Mouse (Mus musculus) hindbrain, postnatal 0 days (tissue): ENCODE measurements around the gene Tspear. TPM values are rescaled to one million over a fixed set of nuclear protein-coding genes. Genes with fewer than 3 reads are reported as not detected.
"Not testable (repeated sequence)": the region's sequence is repeated elsewhere in the genome, so short reads cannot be mapped to it uniquely, and the experiment has no call there.

Source experiments
- ATAC-seq: fragments of 200-750 bp; cut with Nextera tagmentation; 2 replicates; pipeline ENCODE4 v1.8.0; 2017; ENCODE audit warnings: mild to moderate bottlenecking, moderate TSS enrichment, moderate library complexity
- DNase-seq: peaks from one replicate; pipeline ENCODE4 v3.0.0-alpha.2; 2015; ENCODE audit warnings: low spot score
- H3K27ac ChIP-seq: fragments of 300-500 bp; sonication (generic); 2 replicates; pipeline ENCODE4 v1.5.1; 2014; ENCODE audit warnings: mild to moderate bottlenecking
- H3K27me3 ChIP-seq: fragments of 300-500 bp; sonication (generic); 2 replicates; pipeline ENCODE4 v1.6.1; 2014; ENCODE audit warnings: low read length, mixed read lengths; ENCODE audit not compliant: insufficient read depth
- H3K36me3 ChIP-seq: fragments of 300-500 bp; sonication (generic); 2 replicates; pipeline ENCODE4 v1.6.1; 2014; ENCODE audit warnings: low read length, mixed read lengths; ENCODE audit not compliant: insufficient read depth
- H3K4me1 ChIP-seq: fragments of 300-500 bp; sonication (generic); 2 replicates; pipeline ENCODE4 v1.6.1; 2014; ENCODE audit warnings: antibody characterized with exemption, low read length, mixed read lengths; ENCODE audit not compliant: insufficient read depth
- H3K4me2 ChIP-seq: fragments of 300-500 bp; sonication (generic); 2 replicates; pipeline ENCODE4 v1.6.1; 2014; ENCODE audit warnings: low read depth, mild to moderate bottlenecking, low read length, moderate library complexity, mixed read lengths
- H3K4me3 ChIP-seq: fragments of 300-500 bp; sonication (generic); 2 replicates; pipeline ENCODE4 v1.5.1; 2014; ENCODE audit warnings: low read length
- H3K9ac ChIP-seq: fragments of 300-500 bp; sonication (generic); replicated peaks from 2 replicates; pipeline ENCODE4 v1.6.1; 2014; ENCODE audit warnings: mild to moderate bottlenecking, low read length, moderate library complexity, mixed read lengths
- H3K9me3 ChIP-seq: fragments of 300-500 bp; sonication (generic); 2 replicates; pipeline ENCODE4 v1.6.1; 2016; ENCODE audit warnings: low read length, mixed read lengths
- CTCF ChIP-seq: IDR thresholded peaks from 2 replicates; pipeline ENCODE4 v1.5.1; 2016; ENCODE audit warnings: antibody characterized with exemption, control low read depth, low read depth
- WGBS: fragments of 180-500 bp; shearing (Covaris S2); extraction: QIAGEN DNeasy Blood & Tissue Kit; methylation state at CpG from one replicate; pipeline ENCODE4 v1.1.7; 2014; 5-methylcytosine and 5-hydroxymethylcytosine counted together
- polyA plus RNA-seq: library from polyadenylated mRNA; unstranded; fragments of >200 nt; fragmentation: Nextera tagmentation; extraction: Ambion mirVana; gene quantifications from 2 replicates; pipeline ENCODE4 v1.2.1, GENCODE M21; 2015
- total RNA-seq: library from RNA; depleted of rRNA; stranded (reverse); fragments of >200 nt; gene quantifications from 2 replicates; pipeline ENCODE4 v1.2.3, GENCODE M21; 2014

Gene Tspear
- total and polyA plus RNA-seq, 2 experiments from 2014 or later: 0.42 to 1.3 TPM

DNA sequence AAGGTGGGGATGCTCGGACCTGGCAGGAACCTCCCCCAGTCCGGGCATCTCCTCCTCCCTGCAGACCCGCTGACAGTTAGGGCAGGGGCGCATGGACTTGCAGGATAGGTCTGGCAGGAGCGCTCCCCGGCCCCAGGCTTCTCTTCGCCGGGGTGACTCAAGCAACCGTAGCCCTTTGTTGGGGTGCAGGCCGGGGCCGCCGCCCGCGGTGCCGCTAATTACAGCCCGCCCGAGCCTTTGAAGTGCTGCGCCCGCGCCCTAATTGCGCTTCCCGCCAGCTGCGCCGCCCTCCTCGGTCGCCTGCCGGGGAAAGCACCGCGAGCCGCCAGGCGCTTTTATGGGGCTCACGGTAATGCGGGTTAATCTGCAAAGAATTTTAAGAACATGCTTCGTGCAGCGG is 8.8 kb upstream of the Tspear start:
- Histone ChIP-seq H3K4me2 (peak overlapping the region; percentile 69), H3K4me1 (peaks cover 6% of the 10 kb centered on the region; the same call in 1 of the 2 replicates), H3K9me3 (no peaks in the 10 kb centered on the region), H3K9ac (0 out of 2 replicates have a peak overlapping the region, but pooled peaks have one; percentile 13), H3K27ac (no peak overlapping the region), H3K36me3 (no peaks in the 10 kb centered on the region), H3K4me3 (peak overlapping the region; percentile 35), H3K27me3 (peaks cover 18% of the 10 kb centered on the region)
- under 1% methylated on average over 35 of the region's 35 CpGs for WGBS
- DNase-seq (no peak), ATAC-seq (no peak)
- TF ChIP-seq CTCF: no peak

DNA sequence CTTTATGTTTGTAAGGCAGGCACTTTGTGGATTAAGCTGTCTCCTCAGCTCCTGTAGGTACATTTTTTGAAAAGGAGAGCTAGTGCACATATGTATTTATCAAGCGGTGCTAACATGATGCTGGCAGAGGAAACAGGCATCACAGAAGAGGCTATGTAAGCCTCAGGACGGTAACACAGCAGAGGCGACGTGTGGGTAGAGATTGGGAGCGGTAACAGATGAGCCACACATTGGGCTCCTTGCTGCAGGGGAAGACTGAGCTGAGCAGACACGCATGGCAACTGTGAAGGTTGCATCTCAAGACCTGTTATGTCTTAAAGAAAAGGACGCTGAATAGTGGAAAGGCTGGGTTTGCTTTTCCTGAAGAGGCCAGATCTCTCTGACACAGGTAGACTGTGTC is 3.4 kb upstream of the Tspear start:
- Histone ChIP-seq H3K9me3 (no peaks in the 10 kb centered on the region), H3K27me3 (peaks cover 10% of the 10 kb centered on the region)
- no peak for DNase-seq

GRCm38 (mm10) chr10:77684181-77684580 is 2.2 kb upstream of the Tspear start:
- Histone ChIP-seq H3K36me3 (no peaks in the 10 kb centered on the region), H3K27ac (no peak overlapping the region), H3K4me2 (no peak overlapping the region), H3K9ac (no peak overlapping the region), H3K4me1 (no peaks in the 10 kb centered on the region), H3K4me3 (no peak overlapping the region), H3K9me3 (no peaks in the 10 kb centered on the region), H3K27me3 (0 out of 2 replicates have a peak, but pooled peaks cover 3% of the 10 kb centered on the region)
- WGBS: 40% methylated on average over 8 of the region's 8 CpGs
- TF ChIP-seq CTCF: no peak
- ATAC-seq: no peak
- no peak for DNase-seq

More for the DNA sequence above, 3.4 kb upstream of the Tspear start:
- no peak for TF ChIP-seq CTCF
- 75% methylated on average over 7 of the region's 7 CpGs for WGBS
- Histone ChIP-seq H3K4me3 (no peak overlapping the region), H3K4me1 (no peaks in the 10 kb centered on the region), H3K4me2 (no peak overlapping the region), H3K9ac (no peak overlapping the region), H3K36me3 (no peaks in the 10 kb centered on the region), H3K27ac (no peak overlapping the region)
- ATAC-seq: no peak

- no peak for TF ChIP-seq CTCF
- DNase-seq (no peak), ATAC-seq (no peak)
- H3K27me3 ChIP-seq: 0 out of 2 replicates have a peak, but pooled peaks cover 3% of the 10 kb centered on the region
- H3K4me1 ChIP-seq: no peaks in the 10 kb centered on the region
- H3K36me3 ChIP-seq: no peaks in the 10 kb centered on the region
- no peaks in the 10 kb centered on the region for H3K9me3 ChIP-seq
- no peak overlapping the region for H3K4me2 ChIP-seq
- no peak overlapping the region for H3K27ac ChIP-seq
- 33% methylated on average over 10 of the region's 10 CpGs for WGBS
- no peak overlapping the region for H3K9ac ChIP-seq
- H3K4me3 ChIP-seq: no peak overlapping the region
Measured at GRCm38 (mm10) chr10:77687021-77687420, 652 bp downstream of the Tspear start.

DNA sequence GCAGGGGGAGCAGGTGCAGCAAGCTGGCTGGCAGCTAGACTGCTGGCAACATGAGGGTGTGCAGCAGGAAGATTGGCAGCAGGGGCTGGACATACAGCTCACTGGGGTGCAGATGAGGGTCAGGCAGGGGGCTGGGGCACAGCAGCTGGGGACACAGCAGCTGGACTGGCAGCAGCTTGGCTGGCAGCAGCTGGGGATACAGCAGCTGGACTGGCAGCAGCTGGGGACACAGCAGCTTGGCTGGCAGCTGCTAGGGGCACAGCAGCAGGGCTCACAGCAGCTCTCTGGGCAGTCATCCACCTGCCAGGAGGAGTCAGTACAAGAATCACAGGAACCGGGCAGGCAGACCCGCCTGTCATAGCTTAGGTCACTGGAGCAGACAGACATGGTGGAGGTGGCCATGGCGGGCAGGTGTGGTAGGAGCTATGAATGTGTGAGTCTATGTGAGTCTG is 4.0 kb downstream of the Tspear start, which contains the start of gene Gm19402:
Gm19402 (minus strand) TSS at position 402 of the 452 bp plus-strand sequence.
- not testable (repeated sequence) for H3K4me1 ChIP-seq, DNase-seq, H3K27ac ChIP-seq, ATAC-seq, H3K9me3 ChIP-seq, H3K4me3 ChIP-seq, H3K36me3 ChIP-seq, H3K4me2 ChIP-seq, H3K9ac ChIP-seq, H3K27me3 ChIP-seq
- 71% methylated on average over 3 of the region's 3 CpGs for WGBS

GRCm38 (mm10) chr10:77697133-77697532 is 10.8 kb downstream of the Tspear start, which contains the start of gene Gm9508:
TSS of gene Gm9508 (minus strand) at chr10:77697233.
- Histone ChIP-seq H3K36me3 (no peaks in the 10 kb centered on the region), H3K4me3 (no peak within 1 kb of the TSS), H3K4me2 (no peak within 1 kb of the TSS), H3K9ac (no peak within 1 kb of the TSS), H3K27me3 (no peaks in the 10 kb centered on the region), H3K27ac (no peak within 1 kb of the TSS), H3K4me1 (no peaks in the 10 kb centered on the region), H3K9me3 (no peaks in the 10 kb centered on the region)
- ATAC-seq: no peak
- DNase-seq: no peak
- 36% methylated on average over 4 of the region's 4 CpGs for WGBS
- no peak for TF ChIP-seq CTCF

- no peaks in the 10 kb centered on the region for H3K4me1 ChIP-seq
- H3K36me3 ChIP-seq: no peaks in the 10 kb centered on the region
- no peak within 1 kb of the TSS for H3K4me3 ChIP-seq
- no peak for TF ChIP-seq CTCF
- no peak within 1 kb of the TSS for H3K27ac ChIP-seq
- no peak within 1 kb of the TSS for H3K9ac ChIP-seq
- DNase-seq: no peak
- H3K4me2 ChIP-seq: no peak within 1 kb of the TSS
- H3K9me3 ChIP-seq: 0 out of 2 replicates have a peak, but pooled peaks cover 8% of the 10 kb centered on the region
- no peak for ATAC-seq
- 92% methylated on average over 1 of the region's 1 CpGs for WGBS
- H3K27me3 ChIP-seq: no peaks in the 10 kb centered on the region
Measured at GRCm38 (mm10) chr10:77706326-77706725, 20.0 kb downstream of the Tspear start, which contains the start of gene Gm10272. TSS of gene Gm10272 (plus strand) at chr10:77706626.
